Mouse (Mus musculus) left cerebral cortex, postnatal 14 days (tissue): ENCODE data around the gene Rab11fip3. TPM values are rescaled to one million over a fixed set of nuclear protein-coding genes. Genes with fewer than 3 reads are reported as not detected.

Source experiments
- DNase-seq, 2 experiments: peaks; one replicate each; pipeline ENCODE4 v3.0.0; 2021 to 2022; ENCODE audit warnings: low spot score in 2 of 2, mixed read lengths in 1 of 2
- intact Hi-C: fragments of 180-260 bp; cut with DNase I; formaldehyde crosslinking; loops from one replicate; pipeline ENCODE4 v1.15.1; 2025
- total RNA-seq, 2 experiments: library from RNA; stranded (reverse); gene quantifications; 2 replicates each; pipeline ENCODE4 v1.2.3; 2021

Rab11fip3 gene
- total RNA-seq, 2 experiments from 2014 or later = 80.5 to 85.2 TPM

- intact Hi-C loops = loop anchor here (5.0 kb wide), 1 partner anchor 52 kb away; no protein-coding TSS in a partner anchor
- DNase-seq = no peak
Measured at GRCm38 (mm10) chr17:26094531-26095110, 25.3 kb upstream of the Rab11fip3 start.

- intact Hi-C loops = loop anchor here (2.0 to 5.0 kb wide), 2 partner anchors 48 to 79 kb away; no protein-coding TSS in a partner anchor
- DNase-seq = peak; percentile 90 to 92
Measured at GRCm38 (mm10) chr17:26089905-26090632, 20.7 kb upstream of the Rab11fip3 start, which contains the start of gene Decr2. Gene Decr2, minus strand, starts transcription at chr17:26090337.

- intact Hi-C loops = no loop called here
Measured at GRCm38 (mm10) chr17:26087059-26087564, 17.8 kb upstream of the Rab11fip3 start.

DNA sequence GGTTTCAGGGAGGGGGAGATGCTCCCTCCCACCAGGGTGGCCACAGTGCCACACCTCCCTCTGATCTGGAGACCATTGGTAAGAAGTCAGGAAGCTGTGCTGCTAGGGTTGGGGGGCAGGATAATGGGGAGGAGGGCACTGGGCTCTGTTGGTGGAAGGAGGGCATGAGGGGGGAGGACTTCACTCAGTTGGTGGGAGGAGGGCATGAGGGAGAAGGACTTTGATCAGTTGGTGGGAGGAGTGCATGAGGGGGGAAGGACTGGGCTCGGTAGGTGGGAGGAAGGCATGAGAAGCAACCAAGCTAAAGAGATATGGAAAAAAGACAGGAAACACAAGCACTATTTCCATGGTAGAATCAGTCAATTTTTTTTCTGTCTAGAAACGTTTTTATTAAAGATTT, 11.5 kb upstream of the Rab11fip3 start:
- intact Hi-C loops = no loop called here

More at GRCm38 (mm10) chr17:26087059-26087564, 17.8 kb upstream of the Rab11fip3 start:
- no peak for DNase-seq

GRCm38 (mm10) chr17:26078851-26079250, 9.5 kb upstream of the Rab11fip3 start:
- intact Hi-C loops = no loop called here
- DNase-seq = peak in 1 of 2 experiments; percentile 63

More for the DNA sequence above, 11.5 kb upstream of the Rab11fip3 start:
- no peak for DNase-seq

- intact Hi-C loops = no loop called here
- DNase-seq = no peak
Measured at GRCm38 (mm10) chr17:26075246-26075645, 5.9 kb upstream of the Rab11fip3 start.

GRCm38 (mm10) chr17:26070136-26070535, 781 bp upstream of the Rab11fip3 start:
- DNase-seq = no peak
- intact Hi-C loops = no loop called here

GRCm38 (mm10) chr17:26068024-26068830, 1.1 kb downstream of the Rab11fip3 start:
- intact Hi-C loops = no loop called here
- DNase-seq = peak in 1 of 2 experiments; percentile 13

- DNase-seq = no peak
- intact Hi-C loops = no loop called here
Measured at GRCm38 (mm10) chr17:26066488-26067020, 2.8 kb downstream of the Rab11fip3 start.

- intact Hi-C loops = no loop called here
- DNase-seq = no peak
Measured at GRCm38 (mm10) chr17:26064916-26065315, 4.4 kb downstream of the Rab11fip3 start.

- peak in 1 of 2 experiments; percentile 42 for DNase-seq
- intact Hi-C loops = no loop called here
Measured at GRCm38 (mm10) chr17:26057787-26058567, 11.4 kb downstream of the Rab11fip3 start.

DNA sequence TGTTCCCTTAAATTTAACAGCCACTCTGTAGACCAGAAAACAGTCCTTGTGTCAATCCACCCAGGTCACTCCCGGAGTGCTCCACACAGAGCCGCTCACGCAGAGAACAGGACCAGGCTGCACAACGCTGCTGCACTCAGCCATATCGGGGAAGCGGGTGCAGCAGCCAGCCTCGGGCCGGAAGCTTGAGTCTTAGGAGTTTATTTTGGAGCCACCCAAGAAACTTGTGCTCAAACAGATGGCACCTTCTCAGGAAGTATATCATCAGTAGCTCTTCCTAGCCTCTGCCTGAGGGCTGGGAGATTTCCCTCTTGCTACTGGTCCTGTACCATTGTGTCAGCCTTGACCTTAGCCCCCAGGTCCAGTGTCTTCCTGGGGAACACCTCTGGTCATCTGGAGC, 12.1 kb downstream of the Rab11fip3 start:
- intact Hi-C loops = no loop called here

GRCm38 (mm10) chr17:26055164-26055563, 14.2 kb downstream of the Rab11fip3 start:
- no peak for DNase-seq
- intact Hi-C loops = no loop called here

More for the DNA sequence above, 12.1 kb downstream of the Rab11fip3 start:
- DNase-seq = peak; percentile 47 to 55

DNA sequence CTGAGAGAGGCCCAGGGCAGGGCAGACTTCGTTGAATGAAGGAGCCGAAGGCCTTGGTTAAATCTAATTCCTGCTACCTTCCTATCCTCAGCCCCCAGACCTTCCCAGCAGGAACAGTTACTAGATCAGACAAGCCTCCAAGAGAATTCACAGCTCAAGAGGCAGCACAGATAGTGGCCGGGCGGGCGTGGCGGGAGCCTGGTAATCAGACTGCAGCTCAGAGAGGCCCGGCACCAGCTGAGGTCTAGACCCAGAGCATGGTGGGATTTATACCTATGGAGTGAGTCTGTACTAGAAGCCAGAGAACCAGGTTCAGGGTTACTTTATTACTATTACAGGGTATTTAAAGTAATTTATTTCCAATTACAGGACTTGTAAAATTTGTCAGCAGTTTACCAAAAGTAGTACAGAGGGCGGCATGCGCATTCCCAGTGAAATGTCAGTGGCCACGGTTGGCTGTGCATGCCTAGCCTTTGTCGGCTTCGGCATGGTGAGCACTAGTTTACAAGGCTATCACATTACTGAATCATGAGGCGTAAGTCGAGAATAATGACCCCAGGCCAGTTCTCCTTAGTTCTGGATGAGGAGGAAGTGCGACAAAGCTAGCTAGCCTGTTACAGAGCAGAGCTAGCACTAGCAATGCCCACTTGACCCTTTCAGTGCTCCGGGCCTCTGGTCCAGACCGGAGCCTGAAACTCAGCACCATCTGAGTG, 15.1 kb downstream of the Rab11fip3 start:
- intact Hi-C loops = no loop called here
- DNase-seq = no peak

DNA sequence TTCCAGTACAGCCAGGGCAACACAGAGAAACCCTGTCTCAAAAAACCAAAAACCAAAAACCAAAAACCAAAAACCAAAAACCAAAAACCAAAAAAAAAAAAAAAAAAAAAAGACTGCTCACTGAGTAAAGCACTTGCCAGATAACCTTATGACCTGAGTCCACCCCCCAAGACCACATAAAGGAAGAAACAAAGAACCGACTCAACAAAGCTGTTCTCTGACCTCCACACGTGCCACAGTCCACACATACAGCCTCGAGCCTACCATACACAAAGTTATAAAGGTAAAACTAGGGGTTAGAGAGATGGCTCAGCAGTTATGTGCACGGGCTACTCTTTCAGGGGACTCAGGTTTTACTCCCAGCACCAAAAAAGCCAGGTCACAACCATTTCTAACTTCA, 16.6 kb downstream of the Rab11fip3 start:
- DNase-seq = no peak
- intact Hi-C loops = no loop called here

GRCm38 (mm10) chr17:26052074-26052473, 17.3 kb downstream of the Rab11fip3 start:
- no peak for DNase-seq
- intact Hi-C loops = no loop called here

- no peak for DNase-seq
- intact Hi-C loops = no loop called here
Measured at GRCm38 (mm10) chr17:26048118-26048517, 21.2 kb downstream of the Rab11fip3 start.
